Mouse (Mus musculus): Measurements from ENCODE around the gene Zfp868. TPM values are rescaled to one million over a fixed set of nuclear protein-coding genes. Genes with fewer than 3 reads are reported as not detected.
"Not testable (repeated sequence)": the region's sequence is repeated elsewhere in the genome, so short reads cannot be mapped to it uniquely, and the experiment has no call there.

The Zfp868 gene
- 37.7 and 39.2 TPM in 2 replicates for polyA plus RNA-seq (2014; fragmentation: Nextera tagmentation; extraction: Ambion mirVana)

DNA sequence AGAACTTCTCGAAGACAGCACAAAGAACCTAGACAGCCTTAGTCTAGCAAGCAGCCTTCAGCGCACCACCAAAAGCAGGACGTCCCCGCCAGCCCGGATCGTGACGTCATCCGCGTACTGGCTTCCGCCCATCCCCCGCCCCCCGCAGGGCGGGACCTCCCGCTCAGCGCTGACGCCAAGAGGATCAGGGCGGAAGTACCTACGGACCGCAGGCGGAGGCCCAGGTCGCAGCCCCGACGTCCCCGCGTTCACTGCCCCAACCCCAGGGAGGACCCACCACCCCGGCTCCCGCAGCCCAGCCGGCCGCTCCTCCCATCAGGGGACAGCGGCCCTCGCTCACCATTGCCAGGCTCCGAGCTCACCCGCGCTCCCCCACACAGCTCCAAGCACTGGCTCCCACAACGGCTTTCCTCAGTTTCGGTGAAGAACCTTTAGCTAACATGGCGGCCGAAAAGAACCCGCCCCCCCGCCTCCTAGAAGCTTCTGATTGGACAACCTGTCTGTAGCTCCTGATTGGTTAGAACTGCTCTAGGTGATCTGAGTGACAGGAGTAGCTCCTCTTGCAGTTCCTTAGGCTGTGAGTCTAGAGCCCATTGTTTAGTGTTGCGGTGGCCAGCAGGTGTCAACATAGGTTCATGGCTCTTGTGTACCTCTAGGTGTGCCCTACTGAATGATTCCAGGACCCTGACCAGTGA lies at the start of gene Zfp868:
Gene Zfp868, minus strand, starts transcription at position 454 of the 695 bp plus-strand sequence.
- ATAC-seq (ENCODE audit: low FRiP score), result peak; percentile 99
- under 1% methylated on average over 41 of the region's 41 CpGs for WGBS
- H3K27me3 ChIP-seq (ENCODE audit: control insufficient read depth, insufficient read depth, low read length), result no peaks in the 10 kb centered on the region

DNA sequence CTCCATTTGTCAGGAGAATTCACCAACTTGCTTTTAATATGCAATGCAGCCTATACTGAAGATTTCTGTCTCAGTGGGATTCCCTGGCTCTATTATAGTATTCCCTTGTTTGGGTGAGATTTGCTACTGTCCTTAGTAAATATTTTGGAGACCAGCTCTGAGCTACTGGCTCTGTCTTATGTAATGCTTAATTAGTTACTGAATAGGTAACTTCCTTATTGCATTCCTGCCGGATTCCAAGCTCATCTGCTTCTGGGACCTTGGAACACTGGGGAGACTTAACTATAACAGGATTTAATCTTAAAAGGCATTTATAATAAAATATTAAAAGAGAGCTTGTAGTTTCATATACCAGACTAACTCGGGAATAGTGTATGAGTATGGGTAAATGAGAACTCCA lies 39.7 kb upstream of the Zfp868 start:
- 84% methylated on average over 2 of the region's 2 CpGs for WGBS
- ATAC-seq (ENCODE audit: low FRiP score); H3K4me3 ChIP-seq (replicated peaks; ENCODE audit: low read length); H3K9ac ChIP-seq; DNase-seq (ENCODE audit: low spot score); H3K27me3 ChIP-seq (ENCODE audit: control insufficient read depth, insufficient read depth, low read length); H3K9me3 ChIP-seq (ENCODE audit: control insufficient read depth, low read length); H3K4me1 ChIP-seq (replicated peaks; ENCODE audit: control insufficient read depth, insufficient read depth, low read length); H3K4me2 ChIP-seq (replicated peaks); H3K27ac ChIP-seq: not testable (repeated sequence)
- peaks cover 24% of the 10 kb centered on the region for H3K36me3 ChIP-seq (replicated peaks; ENCODE audit: control insufficient read depth, insufficient read depth)

More for the DNA sequence above, at the start of gene Zfp868:
- Histone ChIP-seq H3K36me3 (replicated peaks; ENCODE audit: control insufficient read depth, insufficient read depth) (no peaks in the 10 kb centered on the region), H3K4me2 (replicated peaks) (peak within 1 kb of the TSS; percentile 51), H3K4me3 (replicated peaks; ENCODE audit: low read length) (peak within 1 kb of the TSS; percentile 71), H3K27ac (peak within 1 kb of the TSS; percentile 99), H3K9me3 (ENCODE audit: control insufficient read depth, low read length) (0 out of 2 replicates have a peak, but pooled peaks cover 4% of the 10 kb centered on the region), H3K4me1 (replicated peaks; ENCODE audit: control insufficient read depth, insufficient read depth, low read length) (peaks cover 14% of the 10 kb centered on the region), H3K9ac (peak within 1 kb of the TSS; percentile 92)
- DNase-seq (ENCODE audit: low spot score), result peak; percentile 99

DNA sequence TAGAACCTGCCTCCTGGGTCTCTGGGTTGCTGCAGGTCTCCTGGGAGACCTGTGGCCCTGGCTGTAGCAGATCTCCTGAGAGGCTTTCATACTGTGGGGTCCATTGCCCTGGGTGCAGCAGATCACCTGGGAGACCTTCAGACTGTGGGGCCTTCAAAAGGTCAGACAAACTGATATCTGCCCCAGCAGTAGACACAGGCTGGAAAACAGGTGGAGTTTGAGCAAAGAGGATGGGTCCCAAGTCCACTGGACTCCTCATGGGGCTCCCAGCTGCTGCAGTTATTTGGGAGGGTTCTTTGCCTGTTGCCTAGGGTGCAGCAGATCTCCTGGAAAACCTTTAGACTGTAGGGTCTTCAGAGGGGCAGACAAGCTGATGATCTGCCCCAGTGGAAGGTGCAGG lies 35.9 kb upstream of the Zfp868 start:
- Histone ChIP-seq H3K9ac (no peak overlapping the region), H3K4me3 (replicated peaks; ENCODE audit: low read length) (no peak overlapping the region), H3K4me2 (replicated peaks) (no peak overlapping the region), H3K27ac (no peak overlapping the region), H3K9me3 (ENCODE audit: control insufficient read depth, low read length) (peaks cover 7% of the 10 kb centered on the region), H3K36me3 (replicated peaks; ENCODE audit: control insufficient read depth, insufficient read depth) (peaks cover 24% of the 10 kb centered on the region), H3K27me3 (ENCODE audit: control insufficient read depth, insufficient read depth, low read length) (no peaks in the 10 kb centered on the region), H3K4me1 (replicated peaks; ENCODE audit: control insufficient read depth, insufficient read depth, low read length) (no peaks in the 10 kb centered on the region)
- ATAC-seq (ENCODE audit: low FRiP score) (no peak), DNase-seq (ENCODE audit: low spot score) (no peak)

DNA sequence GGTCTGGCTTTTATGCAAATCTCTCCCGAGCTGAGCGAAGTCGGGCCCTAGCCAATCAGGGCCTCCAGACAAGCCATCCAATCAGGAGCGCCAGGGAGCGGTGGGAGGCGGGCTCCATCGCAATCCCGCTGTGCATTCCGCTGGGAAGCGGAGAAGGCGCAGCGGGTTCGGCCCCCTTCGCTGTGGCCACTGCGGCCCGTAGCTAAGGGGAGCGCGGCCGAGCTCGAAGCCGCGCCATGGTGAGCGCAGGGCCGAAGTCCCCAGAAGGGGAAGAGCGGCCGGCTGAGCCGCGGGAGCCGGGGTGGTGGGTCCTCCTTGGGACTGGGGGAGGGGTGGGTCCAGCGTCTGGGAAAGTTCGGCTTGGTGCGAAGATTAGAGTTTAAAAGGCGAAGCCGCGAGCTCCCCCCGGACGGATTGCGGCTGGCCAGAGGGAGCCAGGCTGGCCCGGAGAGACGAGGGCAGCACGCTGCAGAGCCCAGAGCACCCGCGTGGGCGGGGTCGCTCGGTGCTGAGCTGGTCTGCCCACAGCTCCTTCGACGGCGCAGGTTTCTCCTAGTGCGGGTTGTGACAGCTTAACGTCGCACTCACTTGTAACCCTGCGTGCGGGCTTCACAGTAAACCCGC lies 29.1 kb upstream of the Zfp868 start, which contains the start of gene Zfp964:
Gene Zfp964, plus strand, starts transcription at position 122 of the 624 bp plus-strand sequence.
- peak within 1 kb of the TSS; percentile 93 for H3K4me2 ChIP-seq (replicated peaks)
- ATAC-seq (ENCODE audit: low FRiP score) (peak; percentile 99), DNase-seq (ENCODE audit: low spot score) (peak; percentile 95)
- no peaks in the 10 kb centered on the region; the same call in 1 of the 2 replicates for H3K4me1 ChIP-seq (replicated peaks; ENCODE audit: control insufficient read depth, insufficient read depth, low read length)
- H3K36me3 ChIP-seq (replicated peaks; ENCODE audit: control insufficient read depth, insufficient read depth), result no peaks in the 10 kb centered on the region
- H3K27me3 ChIP-seq (ENCODE audit: control insufficient read depth, insufficient read depth, low read length), result no peaks in the 10 kb centered on the region
- H3K27ac ChIP-seq, result peak within 1 kb of the TSS; percentile 89
- peak within 1 kb of the TSS; percentile 83 for H3K4me3 ChIP-seq (replicated peaks; ENCODE audit: low read length)
- under 1% methylated on average over 55 of the region's 55 CpGs for WGBS
- H3K9ac ChIP-seq, result peak within 1 kb of the TSS; percentile 87
- H3K9me3 ChIP-seq (ENCODE audit: control insufficient read depth, low read length), result peaks cover under 1% of the 10 kb centered on the region; the same call in 1 of the 2 replicates

DNA sequence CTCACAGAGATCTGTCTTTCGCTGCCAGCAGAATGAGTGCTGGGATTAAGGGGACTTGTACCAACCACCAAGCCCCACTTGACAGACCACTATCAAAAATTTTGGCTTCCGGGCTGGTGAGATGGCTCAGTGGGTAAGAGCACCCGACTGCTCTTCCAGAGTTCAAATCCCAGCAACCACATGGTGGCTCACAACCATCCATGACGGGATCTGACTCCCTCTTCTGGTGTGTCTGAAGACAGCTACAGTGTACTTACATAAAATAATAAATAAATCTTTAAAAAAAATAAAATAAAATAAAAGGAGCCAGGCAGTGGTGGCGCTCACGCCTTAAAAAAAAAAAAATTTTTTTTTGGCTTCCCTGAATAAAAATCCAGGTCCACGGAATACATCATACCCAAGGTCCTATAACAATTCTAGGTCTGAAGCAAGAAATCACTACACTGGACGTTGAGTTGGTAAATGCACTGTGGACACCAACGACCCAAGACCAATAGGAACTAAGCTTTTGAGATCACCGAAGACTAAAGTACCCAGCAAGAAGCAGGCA lies 28.5 kb upstream of the Zfp868 start:
- WGBS, result 47% methylated on average over 10 of the region's 10 CpGs
- H3K9me3 ChIP-seq (ENCODE audit: control insufficient read depth, low read length), result no peaks in the 10 kb centered on the region
- H3K36me3 ChIP-seq (replicated peaks; ENCODE audit: control insufficient read depth, insufficient read depth), result no peaks in the 10 kb centered on the region
- ATAC-seq (ENCODE audit: low FRiP score) (peak; percentile 21; the same call in 1 of the 2 replicates), DNase-seq (ENCODE audit: low spot score) (no peak)
- H3K4me2 ChIP-seq (replicated peaks), result peak overlapping the region; percentile 93
- H3K4me3 ChIP-seq (replicated peaks; ENCODE audit: low read length), result peak overlapping the region; percentile 83
- H3K9ac ChIP-seq, result no peak overlapping the region
- peak overlapping the region; percentile 89; the same call in 1 of the 2 replicates for H3K27ac ChIP-seq
- no peaks in the 10 kb centered on the region for H3K27me3 ChIP-seq (ENCODE audit: control insufficient read depth, insufficient read depth, low read length)
- H3K4me1 ChIP-seq (replicated peaks; ENCODE audit: control insufficient read depth, insufficient read depth, low read length), result no peaks in the 10 kb centered on the region; the same call in 1 of the 2 replicates

DNA sequence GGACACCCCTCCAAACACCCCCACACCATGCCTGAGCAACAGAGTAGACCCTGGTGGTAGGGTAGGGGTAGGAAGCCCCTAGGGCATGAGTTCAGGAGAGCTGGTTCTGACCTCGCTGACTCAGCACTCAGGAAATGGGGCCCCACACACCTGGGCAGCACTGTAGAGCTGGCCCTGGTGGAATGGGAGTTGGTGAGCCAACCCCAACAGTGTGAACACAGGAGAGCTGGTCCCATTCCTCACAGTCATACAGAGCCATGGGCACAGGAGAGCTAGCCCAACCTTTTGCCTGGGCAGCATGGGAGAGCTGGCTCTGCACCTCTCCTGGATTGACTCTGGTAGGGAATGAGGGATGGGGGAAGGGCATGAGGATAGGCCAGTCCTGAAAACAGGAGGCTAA lies 7.3 kb downstream of the Zfp868 start:
- ATAC-seq (ENCODE audit: low FRiP score), result peak; percentile 65
- no peak for DNase-seq (ENCODE audit: low spot score)
- 94% methylated on average over 1 of the region's 1 CpGs for WGBS
- Histone ChIP-seq H3K27ac (no peak overlapping the region), H3K4me2 (replicated peaks) (no peak overlapping the region), H3K4me1 (replicated peaks; ENCODE audit: control insufficient read depth, insufficient read depth, low read length) (peaks cover 2% of the 10 kb centered on the region), H3K36me3 (replicated peaks; ENCODE audit: control insufficient read depth, insufficient read depth) (peaks cover 57% of the 10 kb centered on the region), H3K4me3 (replicated peaks; ENCODE audit: low read length) (no peak overlapping the region), H3K27me3 (ENCODE audit: control insufficient read depth, insufficient read depth, low read length) (no peaks in the 10 kb centered on the region), H3K9me3 (ENCODE audit: control insufficient read depth, low read length) (no peaks in the 10 kb centered on the region), H3K9ac (no peak overlapping the region)

DNA sequence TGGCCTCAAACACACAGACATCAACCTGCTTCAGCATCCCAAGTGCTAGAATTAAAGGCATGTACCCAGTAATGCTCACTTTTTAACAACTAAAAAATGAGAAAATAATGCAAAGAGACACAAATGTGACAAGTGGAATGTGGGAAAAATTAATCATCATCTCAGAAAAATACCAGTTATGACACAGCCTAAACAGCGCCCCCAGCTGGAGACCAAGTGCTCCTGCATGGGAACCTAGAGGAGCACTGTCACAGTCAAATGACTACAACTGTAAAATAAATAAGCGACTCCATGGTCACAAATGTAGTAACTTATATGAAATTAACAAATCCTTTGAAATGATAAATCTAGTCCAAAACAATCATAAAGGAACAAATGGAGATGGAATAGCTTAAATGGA lies 10.7 kb downstream of the Zfp868 start:
- 54% methylated on average over 2 of the region's 2 CpGs for WGBS
- no peaks in the 10 kb centered on the region for H3K27me3 ChIP-seq (ENCODE audit: control insufficient read depth, insufficient read depth, low read length)
- H3K36me3 ChIP-seq (replicated peaks; ENCODE audit: control insufficient read depth, insufficient read depth), result peaks cover 90% of the 10 kb centered on the region
- ATAC-seq (ENCODE audit: low FRiP score) (no peak), DNase-seq (ENCODE audit: low spot score) (no peak)
- no peaks in the 10 kb centered on the region for H3K9me3 ChIP-seq (ENCODE audit: control insufficient read depth, low read length)
- no peak overlapping the region for H3K9ac ChIP-seq
- no peaks in the 10 kb centered on the region for H3K4me1 ChIP-seq (replicated peaks; ENCODE audit: control insufficient read depth, insufficient read depth, low read length)
- H3K27ac ChIP-seq, result no peak overlapping the region
- H3K4me2 ChIP-seq (replicated peaks), result no peak overlapping the region
- H3K4me3 ChIP-seq (replicated peaks; ENCODE audit: low read length), result no peak overlapping the region

DNA sequence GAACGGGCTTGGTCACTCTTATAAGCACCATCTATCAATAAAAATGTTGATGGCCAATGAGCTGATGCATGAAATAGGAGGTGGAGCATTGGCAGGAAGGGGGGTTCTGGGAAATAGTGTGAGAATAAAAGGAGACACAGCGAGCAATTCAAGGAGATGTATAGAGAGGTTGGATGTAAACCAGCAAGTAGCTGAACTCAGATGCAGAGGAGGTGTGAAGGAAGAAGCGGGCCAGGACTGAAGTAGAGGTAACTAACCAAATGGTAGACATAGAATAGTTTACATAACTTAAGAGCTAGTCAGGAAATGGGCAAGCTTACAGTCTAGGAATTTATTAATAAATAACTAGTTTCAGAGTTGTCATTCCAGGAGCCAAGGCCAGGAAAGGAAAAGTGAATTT lies 27.8 kb downstream of the Zfp868 start:
- not testable (repeated sequence) for DNase-seq (ENCODE audit: low spot score); H3K27me3 ChIP-seq (ENCODE audit: control insufficient read depth, insufficient read depth, low read length); ATAC-seq (ENCODE audit: low FRiP score); H3K4me2 ChIP-seq (replicated peaks); H3K27ac ChIP-seq; H3K4me1 ChIP-seq (replicated peaks; ENCODE audit: control insufficient read depth, insufficient read depth, low read length); H3K9me3 ChIP-seq (ENCODE audit: control insufficient read depth, low read length); H3K9ac ChIP-seq; H3K4me3 ChIP-seq (replicated peaks; ENCODE audit: low read length); H3K36me3 ChIP-seq (replicated peaks; ENCODE audit: control insufficient read depth, insufficient read depth)
- WGBS, result 91% methylated on average over 2 of the region's 3 CpGs

DNA sequence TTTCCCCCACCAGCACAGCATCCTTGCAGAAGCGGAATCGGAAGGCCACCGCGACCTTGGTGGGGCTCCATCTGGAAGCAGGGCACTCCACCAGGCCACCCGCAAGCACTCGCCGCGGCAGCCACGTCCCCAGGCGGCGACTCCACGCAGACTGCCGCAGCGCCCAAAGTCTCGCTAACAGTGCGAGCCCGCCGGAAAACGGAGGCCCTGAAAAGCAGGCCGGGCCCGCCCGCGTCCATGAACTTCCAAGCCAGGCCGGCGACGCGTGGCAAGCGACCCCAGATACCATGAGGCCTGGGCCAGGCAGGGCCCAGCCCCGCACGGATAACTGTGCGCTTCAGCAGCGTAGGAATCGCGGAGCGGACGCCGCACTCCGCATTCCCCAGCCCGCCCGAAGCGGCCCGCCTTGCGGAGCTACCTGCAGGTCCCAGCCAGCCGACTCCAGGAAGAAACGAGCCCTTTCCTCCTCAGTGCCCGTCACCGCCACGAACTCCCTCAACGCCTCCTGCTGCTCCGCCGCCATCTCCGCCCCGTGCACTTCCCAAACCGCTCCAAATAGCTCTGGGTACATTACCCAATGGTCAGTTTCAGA lies 40.6 kb downstream of the Zfp868 start:
- H3K4me3 ChIP-seq (replicated peaks; ENCODE audit: low read length), result peak overlapping the region; percentile 48

More for the DNA sequence above, 40.6 kb downstream of the Zfp868 start:
- Histone ChIP-seq H3K36me3 (replicated peaks; ENCODE audit: control insufficient read depth, insufficient read depth) (no peaks in the 10 kb centered on the region), H3K27me3 (ENCODE audit: control insufficient read depth, insufficient read depth, low read length) (no peaks in the 10 kb centered on the region), H3K27ac (no peak overlapping the region), H3K4me1 (replicated peaks; ENCODE audit: control insufficient read depth, insufficient read depth, low read length) (no peaks in the 10 kb centered on the region), H3K9me3 (ENCODE audit: control insufficient read depth, low read length) (no peaks in the 10 kb centered on the region), H3K4me2 (replicated peaks) (peak overlapping the region; percentile 92), H3K9ac (peak overlapping the region; percentile 76)
- peak; percentile 77 for ATAC-seq (ENCODE audit: low FRiP score)
- peak; percentile 32 for DNase-seq (ENCODE audit: low spot score)
- WGBS, result 1% methylated on average over 54 of the region's 54 CpGs
